Mouse (Mus musculus) adrenal gland, adult (tissue): ENCODE measurements at regions not wholly inside any gene's neighbourhood (a gene's known extent, or its start where the extent isn't known, plus 50 kb on each side); places are given as distances from the start of the nearest gene placed in this dataset.

Source experiments
- DNase-seq, 2 experiments: peaks; one replicate each; pipeline ENCODE4 v3.0.0; 2022 to 2023; ENCODE audit warnings: low spot score in 1 of 2; ENCODE audit not compliant: inconsistent age in 2 of 2

DNA sequence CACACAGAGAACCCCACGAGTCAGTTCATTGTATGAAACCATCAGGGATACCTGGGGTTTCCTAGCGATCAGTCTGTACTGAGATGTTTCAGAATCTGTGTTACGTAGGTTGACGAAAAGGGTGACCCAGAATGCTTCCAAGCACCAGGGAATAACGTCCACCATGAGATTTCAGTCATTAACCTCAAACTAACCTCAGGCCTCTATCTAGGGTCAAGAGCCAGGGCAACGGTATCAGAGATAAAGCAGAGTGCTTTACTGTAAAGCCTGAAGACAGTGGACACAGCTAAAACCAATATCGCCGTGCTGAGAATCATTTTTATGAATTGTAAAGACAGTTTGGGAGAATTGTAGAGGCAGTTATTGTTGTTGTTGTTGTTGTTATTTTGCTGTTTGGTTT is 52.9 kb upstream of the Errfi1 start:
- DNase-seq: no peak

DNA sequence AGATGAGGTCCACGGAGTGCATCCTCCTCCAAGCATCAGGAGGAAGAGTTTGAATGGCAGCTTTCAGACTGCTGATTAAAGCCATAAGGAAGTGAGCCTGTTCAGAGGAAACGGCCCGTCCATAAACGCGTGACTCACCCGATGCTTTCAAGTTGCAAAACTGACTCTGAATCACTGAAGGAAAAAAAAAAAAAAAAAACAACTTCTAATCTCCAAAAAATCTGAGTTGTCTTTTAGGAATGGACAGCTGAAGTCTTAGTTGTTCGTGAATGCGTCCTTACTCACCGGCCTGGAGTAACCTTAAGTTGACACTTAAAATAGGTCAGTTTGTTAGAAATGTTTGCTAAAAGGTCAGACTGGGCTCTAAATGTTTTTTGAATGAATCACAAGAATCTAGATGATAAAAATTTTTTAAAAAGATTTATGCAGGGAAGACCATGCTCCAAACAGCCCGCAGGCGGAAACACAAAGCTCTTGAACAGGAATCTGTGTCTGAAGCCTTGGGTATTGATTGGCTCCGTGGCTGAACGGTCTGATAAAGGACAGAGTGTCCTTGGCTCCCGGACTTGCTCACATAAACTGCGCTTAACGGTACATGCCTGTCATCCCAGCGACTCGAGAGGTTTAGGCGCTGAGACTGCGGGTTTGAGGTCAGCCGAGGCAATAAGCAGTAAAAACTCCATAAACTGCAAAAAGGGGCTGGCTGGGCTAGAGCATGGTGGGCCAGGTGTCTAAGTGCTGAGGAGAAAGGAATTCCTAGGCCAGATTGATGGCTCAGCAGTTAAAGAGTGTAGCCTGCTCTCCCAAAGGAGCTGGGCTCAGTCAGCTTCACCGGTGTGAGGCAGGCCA is 53.9 kb upstream of the Errfi1 start:
- DNase-seq: peak; percentile 84 to 92

- DNase-seq: peak; percentile 60 to 80
Observed at GRCm38 (mm10) chr4:150798783-150799530, 54.8 kb upstream of the Errfi1 start.

GRCm38 (mm10) chr4:150798281-150798680 is 55.4 kb upstream of the Errfi1 start:
- no peak for DNase-seq

GRCm38 (mm10) chr4:150797057-150797456 is 56.7 kb upstream of the Errfi1 start:
- peak in 1 of 2 experiments; percentile 30 for DNase-seq

DNA sequence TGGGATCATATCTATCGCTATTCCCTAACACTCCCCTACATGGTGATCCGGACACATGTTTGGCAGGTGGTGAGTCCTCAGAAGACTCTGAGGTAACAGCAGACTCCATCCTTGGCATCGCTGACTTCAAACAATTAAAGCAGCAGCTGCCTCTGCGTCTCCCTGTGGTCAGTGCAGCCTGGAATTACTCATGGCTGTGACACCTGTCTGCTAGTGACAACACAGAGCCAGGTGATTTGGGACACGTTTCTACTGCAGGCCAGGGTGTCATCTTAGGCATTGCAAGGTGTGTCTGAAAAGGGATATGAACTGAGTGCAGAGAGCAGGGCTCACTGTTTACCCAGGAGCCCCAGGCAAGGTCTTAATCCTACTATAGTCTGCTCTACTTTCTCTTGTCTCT is 58.8 kb upstream of the Errfi1 start:
- no peak for DNase-seq

DNA sequence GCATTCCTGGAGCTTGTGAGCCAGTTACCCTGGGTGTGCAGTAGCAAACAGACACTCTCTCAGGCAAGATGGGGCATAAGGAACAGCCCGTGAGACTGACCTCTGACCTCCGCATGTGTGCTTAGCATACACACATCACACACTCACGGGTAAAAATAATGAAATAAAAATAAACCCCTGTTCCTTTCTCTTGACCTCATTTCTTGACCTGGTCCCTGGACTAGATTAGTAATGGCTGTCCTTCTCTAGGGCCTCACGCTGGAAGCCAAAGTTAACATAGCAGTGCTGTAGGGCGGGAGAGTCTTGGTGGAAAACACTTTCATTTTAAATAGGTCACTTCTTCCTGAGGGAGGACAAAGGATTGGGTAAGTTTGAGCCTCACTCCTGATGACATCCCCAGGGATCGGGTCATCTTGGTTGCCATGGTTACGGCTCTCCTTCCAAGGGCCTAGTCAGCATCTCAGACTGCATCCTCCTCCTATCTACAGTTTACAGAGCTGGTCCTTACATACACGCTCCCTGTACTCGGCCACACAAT is 59.4 kb upstream of the Errfi1 start:
- DNase-seq: peak in 1 of 2 experiments; percentile 49

DNA sequence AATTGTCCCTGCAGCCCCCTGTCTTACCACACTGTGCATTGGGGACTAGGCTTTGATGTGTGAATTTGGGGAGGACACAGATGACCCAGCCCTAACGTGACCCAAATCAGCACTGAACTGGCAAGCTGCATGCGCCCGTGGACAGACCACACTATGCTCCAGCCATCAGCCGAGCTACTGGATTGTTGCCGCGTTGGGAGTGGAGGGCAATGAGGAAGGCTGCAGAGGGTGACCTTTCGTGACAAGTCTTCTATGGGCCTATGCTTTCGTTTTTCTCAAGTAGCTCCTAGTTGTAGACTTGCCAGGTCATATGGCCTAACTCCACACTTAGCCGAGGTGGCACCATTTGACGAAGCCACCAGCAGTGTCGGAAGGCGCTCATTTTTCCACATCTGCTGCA is 60.6 kb upstream of the Errfi1 start:
- no peak for DNase-seq

GRCm38 (mm10) chr4:150789166-150789565 is 64.6 kb upstream of the Errfi1 start:
- DNase-seq: no peak

GRCm38 (mm10) chr4:150787113-150787512 is 66.6 kb upstream of the Errfi1 start:
- DNase-seq: no peak

- no peak for DNase-seq
Observed at GRCm38 (mm10) chr4:150786651-150787050, 67.1 kb upstream of the Errfi1 start.

GRCm38 (mm10) chr4:150784491-150785451 is 68.9 kb upstream of the Errfi1 start:
- peak; percentile 60 to 80 for DNase-seq

DNA sequence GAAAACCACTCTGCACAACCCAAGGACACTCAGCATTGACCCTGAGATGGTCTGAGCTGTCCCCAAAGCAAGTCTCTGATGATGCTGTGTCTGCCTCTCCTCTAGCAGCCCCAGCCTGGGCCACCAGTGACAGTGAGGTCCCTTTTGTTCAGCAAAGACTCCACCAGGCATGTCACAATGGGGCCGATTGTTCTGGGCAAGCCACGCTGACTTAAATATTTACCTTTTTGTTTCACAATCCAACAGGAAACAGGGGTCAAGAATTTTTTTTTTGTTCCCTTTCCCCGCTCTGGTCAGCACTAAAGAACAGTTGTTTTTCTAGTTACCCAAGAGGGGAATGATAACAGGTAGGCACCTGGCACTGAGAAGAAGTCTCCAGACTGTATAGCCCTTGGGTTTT is 72.4 kb upstream of the Errfi1 start:
- DNase-seq: peak; percentile 58 to 61

DNA sequence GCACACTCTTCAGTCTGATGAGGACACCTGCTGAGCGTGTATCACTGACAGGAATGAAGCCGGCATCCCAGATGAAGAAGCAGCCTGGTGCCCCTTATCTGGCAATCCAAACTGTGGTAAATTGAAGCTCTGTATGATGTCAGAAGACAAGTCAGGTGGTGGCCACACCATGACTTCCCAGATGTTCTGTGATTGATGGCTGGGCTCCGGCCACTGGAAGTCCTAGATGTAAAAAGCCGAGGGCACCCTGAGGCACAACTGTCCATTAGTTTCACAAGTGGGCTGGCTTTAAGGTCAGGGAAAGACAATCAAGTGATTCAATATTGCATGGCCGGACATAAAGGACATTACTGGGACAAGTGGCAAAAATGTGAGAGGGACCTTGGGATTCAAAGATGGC is 74.4 kb upstream of the Errfi1 start:
- DNase-seq: no peak

- DNase-seq: peak; percentile 51
Observed at GRCm38 (mm10) chr4:150778683-150779082, 75.0 kb upstream of the Errfi1 start.

- peak; percentile 66 to 88 for DNase-seq
Observed at GRCm38 (mm10) chr4:150775695-150776521, 77.8 kb upstream of the Errfi1 start.

GRCm38 (mm10) chr4:150775281-150775680 is 78.4 kb upstream of the Errfi1 start:
- no peak for DNase-seq

DNA sequence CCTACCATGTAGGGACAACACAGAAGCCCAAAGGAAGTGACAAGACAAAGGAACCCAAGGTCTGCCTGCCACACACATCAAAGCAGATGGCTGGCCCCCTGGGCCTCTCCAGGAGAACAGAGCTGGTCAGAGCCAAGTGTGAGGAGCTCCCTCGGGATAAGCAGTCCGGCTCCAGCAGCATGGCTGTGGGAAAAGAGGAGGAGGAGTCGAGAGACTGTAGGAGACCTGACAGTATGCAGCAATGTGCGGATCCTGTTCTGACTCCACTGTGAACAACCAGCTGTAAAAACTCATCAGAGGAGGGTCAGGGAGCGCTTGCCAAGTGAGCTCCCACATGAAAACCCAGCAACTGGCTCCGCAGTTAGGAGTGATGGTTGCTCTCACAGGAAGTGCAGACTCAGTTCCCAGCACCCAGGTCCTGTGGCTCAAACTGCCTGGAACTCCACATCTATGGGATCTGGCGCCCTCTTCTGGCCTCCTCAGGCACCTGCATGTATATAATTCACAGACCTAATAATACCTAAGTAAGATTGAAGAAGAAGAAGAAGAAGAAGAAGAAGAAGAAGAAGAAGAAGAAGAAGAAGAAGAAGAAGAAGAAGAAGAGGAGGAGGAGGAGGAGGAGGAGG is 79.3 kb upstream of the Errfi1 start:
- DNase-seq: peak in 1 of 2 experiments; percentile 41

DNA sequence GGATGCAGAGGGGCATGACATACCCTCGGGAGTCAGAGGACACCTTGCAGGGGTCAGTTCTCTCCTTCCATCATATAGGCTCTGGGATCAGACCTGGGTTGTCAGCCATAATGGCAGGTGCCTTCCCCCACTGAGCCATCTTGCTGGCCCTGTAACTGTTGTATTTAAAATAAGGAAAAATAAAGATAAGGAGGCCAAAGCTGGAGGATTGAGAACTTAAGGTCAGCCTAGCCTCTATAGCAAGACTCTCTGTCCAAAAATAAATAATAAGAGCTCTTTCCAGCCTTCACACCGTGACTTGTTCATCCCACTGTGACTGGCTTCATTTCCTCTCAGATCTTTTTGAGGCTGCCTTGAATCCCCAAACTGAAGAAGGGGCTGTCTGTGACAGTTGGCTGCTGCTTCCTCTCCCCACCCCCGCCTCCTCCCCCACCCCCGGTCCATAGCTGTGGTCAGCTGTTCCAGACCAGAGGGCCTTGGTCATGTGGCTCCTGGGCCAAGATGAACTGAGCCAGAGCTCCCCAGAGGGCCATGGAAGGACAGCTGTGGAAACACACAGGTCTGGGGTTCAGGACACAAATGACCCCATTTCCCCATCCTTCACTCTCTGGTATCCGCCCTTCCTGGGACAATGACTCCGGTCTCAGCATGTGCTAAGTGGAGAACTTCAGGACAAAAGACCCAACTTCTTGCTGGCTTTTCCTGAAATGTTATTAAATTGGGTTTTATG is 81.6 kb upstream of the Errfi1 start:
- peak in 1 of 2 experiments; percentile 56 for DNase-seq
